Mouse (Mus musculus) cerebellum, postnatal 25 days (tissue): ENCODE results near the gene Olfr617.
"Not testable (repeated sequence)": the region's sequence is repeated elsewhere in the genome, so short reads cannot be mapped to it uniquely, and the experiment has no call there.

Source experiments
- DNase-seq, 2 experiments: peaks; one replicate each; pipeline ENCODE4 v3.0.0; 2021; ENCODE audit warnings: mixed read lengths in 2 of 2

Olfr617 gene

GRCm38 (mm10) chr7:103572761-103573160 lies at the start of gene Olfr617:
Olfr617 (plus strand) TSS chr7:103573061.
- DNase-seq, result no peak

- DNase-seq, result not testable (repeated sequence)
Observed at GRCm38 (mm10) chr7:103542617-103543016, 30.2 kb upstream of the Olfr617 start, which contains the start of gene Olfr612. Olfr612 (minus strand) TSS chr7:103542717.

DNA sequence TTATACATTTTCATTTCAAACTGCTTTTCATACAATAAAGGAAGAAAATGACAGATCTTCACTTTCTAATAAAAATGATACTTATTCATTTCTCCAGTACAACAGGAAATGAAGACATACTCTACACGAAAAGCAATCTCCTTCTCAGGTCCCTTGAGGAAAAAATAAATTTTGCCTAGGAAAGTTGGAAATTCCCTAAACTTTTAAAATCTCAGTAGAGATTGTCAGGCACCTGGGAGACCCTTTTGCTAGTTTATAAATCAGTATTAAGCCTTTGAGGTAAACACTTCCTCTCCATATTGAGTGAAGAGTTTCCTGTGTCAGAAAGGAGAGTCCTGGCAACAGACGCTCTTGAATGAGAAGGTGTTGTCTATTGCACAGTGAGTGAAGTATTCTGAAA lies 25.1 kb upstream of the Olfr617 start, which contains the start of gene Olfr613:
Gene Olfr613, plus strand, starts transcription at position 301 of the 400 bp plus-strand sequence.
- DNase-seq, result no peak

DNA sequence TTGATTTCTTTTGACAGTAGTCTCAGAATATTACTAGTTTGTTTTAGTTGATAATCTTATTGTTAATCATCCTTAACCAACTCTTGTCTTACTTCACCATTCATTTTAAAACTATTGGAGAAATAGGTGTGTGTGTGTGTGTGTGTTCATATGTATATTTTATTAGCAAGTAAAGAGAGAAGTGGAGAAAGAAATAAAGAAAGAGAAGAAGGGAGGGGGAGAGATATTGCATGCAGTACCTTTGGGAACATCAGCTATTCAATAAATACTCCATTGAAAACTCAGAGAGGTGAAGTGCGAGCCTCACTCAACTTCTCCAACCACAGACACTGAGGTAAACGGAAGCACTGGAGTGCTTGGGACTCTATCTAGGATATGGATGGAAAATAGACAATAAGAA lies 17.1 kb upstream of the Olfr617 start, which contains the start of gene Olfr615:
Gene Olfr615, plus strand, starts transcription at position 301 of the 400 bp plus-strand sequence.
- DNase-seq, result no peak

DNA sequence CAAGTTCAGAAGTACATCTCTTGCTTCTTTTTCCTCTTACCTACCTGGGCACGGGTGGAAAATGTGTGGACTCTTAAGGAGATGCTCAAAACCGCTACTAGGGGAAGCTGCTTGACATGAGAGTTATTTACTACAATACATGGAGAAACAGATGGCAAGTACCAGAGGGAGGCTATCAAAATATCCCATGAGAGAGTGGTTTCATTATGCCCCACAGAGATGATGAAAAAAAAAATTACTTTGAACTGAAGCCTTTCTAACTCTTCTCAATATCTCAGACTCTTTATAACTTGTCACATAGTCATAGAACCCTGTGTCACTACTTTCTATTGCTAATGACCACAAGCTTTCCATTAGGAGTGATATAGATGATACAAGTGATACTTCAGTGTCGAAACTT lies 3.8 kb upstream of the Olfr617 start, which contains the start of gene Olfr616:
Gene Olfr616, minus strand, starts transcription at position 101 of the 400 bp plus-strand sequence.
- DNase-seq, result no peak

- no peak for DNase-seq
Observed at GRCm38 (mm10) chr7:103589803-103590202, 16.9 kb downstream of the Olfr617 start, which contains the start of gene Olfr618. Olfr618 (plus strand) TSS chr7:103590103.

DNA sequence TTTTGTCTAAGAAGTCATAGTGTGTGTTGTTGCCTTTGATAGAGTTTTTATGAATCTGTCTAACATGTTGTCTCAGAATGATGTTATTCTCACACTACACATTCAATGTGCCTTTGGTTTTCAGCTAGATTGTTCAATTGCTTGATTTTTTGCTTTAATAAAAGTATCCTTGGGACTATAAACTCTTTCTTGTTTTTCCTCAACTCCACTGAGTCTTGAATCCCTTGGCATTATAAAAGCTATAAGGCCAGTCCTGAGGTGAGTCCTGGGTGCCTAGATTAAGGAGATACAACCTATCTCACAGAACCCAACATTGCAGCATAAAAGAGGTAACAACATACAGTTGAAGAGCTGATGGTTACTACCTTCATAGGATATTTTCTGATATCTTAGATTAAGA lies 27.4 kb downstream of the Olfr617 start, which contains the start of gene Olfr619:
Gene Olfr619, plus strand, starts transcription at position 301 of the 400 bp plus-strand sequence.
- no peak for DNase-seq

DNA sequence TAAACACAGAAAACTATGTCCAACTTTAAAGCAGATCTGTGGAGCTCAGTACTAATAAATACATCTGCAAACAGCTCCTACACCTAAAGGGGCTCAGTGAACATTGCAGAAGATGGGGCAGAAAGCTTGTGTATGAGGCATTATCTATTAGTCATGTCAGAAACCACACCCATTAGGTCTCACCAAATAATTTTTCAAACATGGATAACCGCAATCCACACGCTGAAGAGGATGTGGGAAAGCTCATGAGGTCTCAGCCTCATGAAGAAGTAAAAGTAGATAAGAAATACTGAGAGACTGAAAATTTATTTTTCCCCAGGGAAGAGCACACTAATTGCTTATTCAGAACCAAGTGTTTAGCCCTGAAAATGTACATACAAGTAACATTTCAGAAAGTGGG lies 34.6 kb downstream of the Olfr617 start:
- no peak for DNase-seq

DNA sequence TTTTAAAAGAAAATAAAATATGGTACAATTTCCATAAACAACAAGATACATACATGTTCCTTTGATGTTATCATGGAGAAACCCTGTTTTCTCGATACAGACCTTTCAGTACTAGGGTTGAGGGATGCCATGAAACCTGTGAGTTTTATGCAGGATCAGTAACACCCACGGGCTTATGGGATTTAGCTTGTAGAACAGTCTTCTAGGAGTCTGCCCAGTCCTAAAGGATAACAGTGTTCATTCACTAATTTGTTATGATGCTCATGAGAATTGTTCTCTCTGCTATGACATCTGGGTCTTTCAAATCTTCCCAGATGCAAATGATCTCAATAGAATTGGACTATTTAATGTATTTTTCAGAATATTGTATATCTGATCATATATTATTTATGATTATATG lies 39.6 kb downstream of the Olfr617 start, which contains the start of gene Olfr620:
Gene Olfr620, minus strand, starts transcription at position 101 of the 400 bp plus-strand sequence.
- DNase-seq, result no peak
